ENCODE assay signal across 15 mouse cellular contexts in genomic region chr4:102119454-102119853, GRCm38 (mm10). TPM values are rescaled to one million over a fixed set of nuclear protein-coding genes. Genes with fewer than 3 reads are reported as not detected.
DNase-seq lines count a peak whose midpoint lies in the region; TF ChIP-seq lines count a peak whose summit lies in the region.
"Had no signal": no experiment of that assay in that cellular context is flagged by ENCODE, and none has a peak within 500 bp of the region (broad histone marks: within the 10 kb centered on the region; RNA-seq: fewer than 3 reads in every experiment).

No protein-coding gene starts in this region.

- no peaks in the 10 kb centered on the region for H3K27me3 ChIP-seq in CH12.LX (replicated peaks)

- no peaks in the 10 kb centered on the region for H3K9me3 ChIP-seq in CH12.LX (replicated peaks; ENCODE audit: low read length)

- no peak for TF ChIP-seq CTCF in CH12.LX (conservative IDR thresholded peaks at IDR 0.05 in 1 of 2, IDR thresholded peaks at IDR 0.05 in 1 of 2; ENCODE audit: low read depth in 2 of 2, low read length in 2 of 2)

- H3K27ac ChIP-seq in CH12.LX (ENCODE audit: insufficient read depth, low read depth) = no peak overlapping the region

- peak; percentile 60 for TF ChIP-seq EP300 in CH12.LX (IDR thresholded peaks at IDR 0.05; ENCODE audit: low read length)

- no peaks in the 10 kb centered on the region for H3K36me3 ChIP-seq in CH12.LX (replicated peaks in 1 of 2; ENCODE audit: control insufficient read depth in 1 of 2, insufficient read depth in 1 of 2, low read length in 1 of 2)
- H3K36me3 ChIP-seq: G1E had no signal

- in situ Hi-C loops in CH12.LX (cut with MboI; ENCODE audit: low pct_ligation_motif_present, low pct_unique_long_range_greater_than_20kb, low sequenced_read_pairs) = no loop called here

- no peak for TF ChIP-seq RAD21 in CH12.LX (IDR thresholded peaks at IDR 0.05; ENCODE audit: low read depth, low read length)

- DNase-seq in CH12.LX (ENCODE audit: extremely low read depth) = peak; percentile 69
- DNase-seq in cerebellum, adult 11-12 months = no peak
- DNase-seq: adrenal gland, adult 2 months; adrenal gland, adult 8-10 months; adrenal gland, postnatal 10 days; adrenal gland, postnatal 14 days; adrenal gland, postnatal 25 days; adrenal gland, postnatal 36 days; B cell, adult 2 months; cerebellum, adult 11 months; cerebellum, adult 18-20 months; cerebellum, adult 2 months; cerebellum, adult 8-10 months; cerebellum, adult 9-10 months had no signal

- no peaks in the 10 kb centered on the region for H3K79me2 ChIP-seq in CH12.LX (replicated peaks; ENCODE audit: control insufficient read depth, extremely low read depth, insufficient read depth, poor library complexity, severe bottlenecking)

- H3K9ac ChIP-seq in CH12.LX (ENCODE audit: insufficient read depth, low read depth) = no peak overlapping the region

- H3K4me1 ChIP-seq in CH12.LX (ENCODE audit: control insufficient read depth in 1 of 2, insufficient read depth in 2 of 2) = peaks cover 0 to 8% of the 10 kb centered on the region in 2 experiments; a peak in 2 of 4 replicates

- H3K4me3 ChIP-seq in CH12.LX (replicated peaks in 1 of 3; ENCODE audit: low read depth in 2 of 3, low read length in 2 of 3, poor library complexity in 1 of 3) = no peak overlapping the region

- TF ChIP-seq POLR2A in CH12.LX (IDR thresholded peaks at IDR 0.05; ENCODE audit: low read depth, low read length) = no peak

- no peak overlapping the region for H3K4me2 ChIP-seq in CH12.LX (ENCODE audit: insufficient read depth, low read depth, poor library complexity, severe bottlenecking)

- dilution Hi-C loops in CH12.LX (cut with MboI; ENCODE audit: extremely low pct_ligation_motif_present, extremely low pct_unique_long_range_greater_than_20kb, low sequenced_read_pairs) = no loop called here

TF ChIP-seq in CH12.LX, 34 proteins besides CTCF, POLR2A, EP300 and RAD21:
- TF ChIP-seq BHLHE40 (IDR thresholded peaks at IDR 0.05; ENCODE audit: low read depth, low read length) (peak; percentile 55), ETS1 (conservative IDR thresholded peaks at IDR 0.05; ENCODE audit: low read depth, low read length) (no peak)

RNA-seq across cellular contexts. Expression of gene Pde4b, which starts 32.1 kb away (rescaled TPM):
- total RNA-seq in CH12.LX (2012; rRNA removed) (14.6 and 24.2 TPM in 2 replicates), CH12.LX (2014; rRNA removed) (21.8 and 22.8 TPM in 2 replicates)
- polyA plus RNA-seq in CH12.LX (2012; ENCODE audit: insufficient read length, low read depth) = 8.9 and 9.6 TPM in 2 replicates
- polyA plus RNA-seq: G1E had no signal
